Mouse (Mus musculus) urinary bladder, postnatal 14 days (tissue): Measurements from ENCODE around the gene Esrrg.

Experiments
- DNase-seq: peaks from one replicate; pipeline ENCODE4 v3.0.0; 2021; ENCODE audit warnings: low spot score

Gene Esrrg

GRCm38 (mm10) chr1:187706046-187706445 lies 97.5 kb downstream of the Esrrg start:
- no peak for DNase-seq

DNA sequence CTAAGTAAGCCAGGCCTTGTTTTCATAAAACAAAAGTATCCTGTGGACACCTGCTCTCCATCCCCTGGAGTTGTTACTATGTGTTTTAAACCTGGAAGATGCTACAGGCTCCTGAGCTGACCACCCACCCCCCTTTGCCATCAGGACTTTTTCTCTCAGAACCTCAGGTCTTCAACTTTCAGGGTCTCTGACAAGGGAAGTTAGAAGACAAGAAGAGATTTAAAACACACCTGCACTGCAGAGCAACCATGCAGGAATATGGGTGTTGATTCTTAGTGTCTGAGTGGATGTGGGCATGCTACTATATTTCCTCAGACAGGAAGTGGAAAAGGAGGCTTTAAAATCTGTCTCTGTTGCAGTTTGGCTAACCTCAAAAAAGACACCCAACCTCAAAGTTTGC lies 98.6 kb downstream of the Esrrg start:
- no peak for DNase-seq

DNA sequence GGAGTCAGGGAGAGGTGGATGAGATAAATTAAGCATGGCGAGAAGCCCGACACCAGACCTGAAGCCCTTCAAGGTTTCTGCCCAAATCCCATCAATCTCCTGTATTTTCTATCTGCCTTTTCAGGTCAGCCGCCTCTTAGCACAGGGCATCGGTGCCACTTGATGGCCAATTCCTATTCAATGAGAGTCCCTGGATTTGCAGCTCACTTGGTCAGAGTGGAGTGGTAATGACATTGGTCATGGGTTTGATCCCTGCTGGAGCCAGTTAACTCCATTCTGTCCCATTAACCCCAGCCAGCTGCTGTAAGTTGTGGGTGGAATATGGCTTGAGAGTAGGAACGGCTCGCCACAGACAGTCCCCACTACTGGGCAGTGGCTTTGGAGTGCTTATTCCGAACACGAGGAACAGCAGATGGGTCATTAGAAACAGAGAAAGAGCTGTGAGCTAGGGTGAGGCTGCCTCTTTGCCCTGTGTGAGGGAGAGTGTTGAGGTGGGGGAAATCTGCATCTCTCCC lies 101.9 kb downstream of the Esrrg start:
- DNase-seq = no peak

DNA sequence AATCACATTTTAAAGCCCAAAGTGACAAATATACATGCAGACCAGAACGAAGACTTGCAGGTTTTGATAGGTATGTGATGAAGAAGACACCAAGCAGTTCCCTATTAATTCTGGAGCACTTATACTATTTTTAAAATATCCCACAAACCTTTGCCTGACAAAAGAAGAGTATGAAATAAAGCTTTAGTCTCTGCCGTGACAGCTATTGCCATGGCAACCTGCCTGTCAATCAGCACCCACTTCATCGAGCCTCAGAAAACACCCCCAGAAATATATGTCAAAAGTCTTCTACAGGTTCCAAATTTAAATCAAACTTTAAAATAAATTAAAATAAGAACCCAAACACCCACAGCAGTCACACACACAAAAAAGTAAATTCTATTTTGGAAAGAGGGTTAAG lies 112.4 kb downstream of the Esrrg start:
- no peak for DNase-seq

DNA sequence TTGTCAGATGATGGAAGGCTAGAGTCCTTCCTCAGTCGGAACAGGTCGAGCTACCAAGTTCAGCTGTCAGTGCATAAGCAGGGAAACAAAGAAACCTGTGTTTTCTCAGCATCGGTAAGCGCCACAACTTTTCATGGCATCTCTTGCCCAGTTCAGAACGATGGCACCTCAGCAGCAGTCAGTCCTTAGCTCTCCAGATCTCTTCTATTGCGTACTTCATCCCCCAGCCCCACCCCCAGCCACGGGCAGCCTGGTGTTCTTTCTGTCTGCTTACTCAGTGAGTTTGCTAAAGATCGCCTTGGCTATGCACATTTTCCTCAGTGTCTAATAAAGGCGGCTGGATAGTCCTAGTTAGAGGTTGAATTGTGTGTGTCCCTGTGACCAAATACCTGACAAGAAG lies 113.4 kb downstream of the Esrrg start:
- DNase-seq = no peak

DNA sequence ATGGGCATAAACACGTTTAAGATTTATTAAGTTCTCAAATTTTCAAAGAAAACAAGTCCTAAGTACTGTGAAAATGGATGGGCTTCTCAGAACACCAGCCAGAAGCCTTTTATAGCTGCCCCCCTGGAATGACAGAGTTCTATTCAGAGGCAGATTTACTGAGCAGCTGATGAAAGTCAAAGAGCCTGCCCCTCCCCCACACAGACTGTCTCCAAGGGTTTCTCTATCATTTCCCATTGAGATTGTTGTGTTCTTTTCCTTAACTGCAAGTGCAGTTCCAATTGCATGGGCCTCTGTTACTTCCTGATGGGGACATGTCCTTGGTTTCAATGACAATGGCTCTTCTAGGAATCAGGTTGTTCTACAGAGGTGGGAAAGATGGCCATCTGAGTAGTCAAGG lies 116.1 kb downstream of the Esrrg start:
- DNase-seq = no peak

DNA sequence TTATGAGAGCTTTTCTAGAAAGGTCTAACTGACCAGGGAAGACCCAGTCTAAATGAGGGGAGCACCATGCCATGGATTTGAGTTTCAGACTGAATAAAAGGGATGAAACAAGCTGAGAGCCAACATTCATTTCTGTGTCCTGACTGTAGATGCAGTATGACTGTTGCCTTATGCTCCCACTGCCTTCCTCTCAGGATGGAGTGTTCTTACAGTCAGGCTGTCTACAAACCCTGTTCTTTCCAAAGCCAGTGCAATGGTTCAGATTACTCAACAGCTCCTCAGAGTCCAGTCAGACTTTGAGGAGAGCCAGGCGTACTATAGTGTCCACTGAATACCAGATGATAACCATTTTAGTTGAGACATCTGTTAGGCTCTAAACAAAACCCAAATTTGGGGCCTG lies 116.8 kb downstream of the Esrrg start:
- DNase-seq = no peak

GRCm38 (mm10) chr1:187731171-187731570 lies 122.6 kb downstream of the Esrrg start:
- DNase-seq = no peak

DNA sequence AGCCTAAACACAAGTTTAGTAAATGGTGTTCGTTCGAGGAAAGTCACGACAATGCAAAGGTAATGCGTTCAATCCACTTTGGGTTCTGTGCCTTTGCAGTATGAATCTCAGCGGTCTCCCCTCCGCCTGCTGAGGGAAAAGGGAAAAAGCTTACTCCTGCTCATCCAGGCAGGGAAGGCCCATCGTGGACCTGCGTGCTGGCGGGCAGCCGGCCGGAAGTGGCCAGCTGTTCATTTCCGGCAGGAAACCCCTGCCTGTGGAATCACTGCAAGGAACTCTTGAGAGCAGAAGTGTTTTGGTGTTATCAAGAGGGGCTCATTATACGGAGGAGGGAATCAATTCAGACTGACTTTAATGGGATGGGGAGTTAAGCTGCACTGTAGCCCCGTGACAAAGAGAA lies 127.9 kb downstream of the Esrrg start:
- no peak for DNase-seq

DNA sequence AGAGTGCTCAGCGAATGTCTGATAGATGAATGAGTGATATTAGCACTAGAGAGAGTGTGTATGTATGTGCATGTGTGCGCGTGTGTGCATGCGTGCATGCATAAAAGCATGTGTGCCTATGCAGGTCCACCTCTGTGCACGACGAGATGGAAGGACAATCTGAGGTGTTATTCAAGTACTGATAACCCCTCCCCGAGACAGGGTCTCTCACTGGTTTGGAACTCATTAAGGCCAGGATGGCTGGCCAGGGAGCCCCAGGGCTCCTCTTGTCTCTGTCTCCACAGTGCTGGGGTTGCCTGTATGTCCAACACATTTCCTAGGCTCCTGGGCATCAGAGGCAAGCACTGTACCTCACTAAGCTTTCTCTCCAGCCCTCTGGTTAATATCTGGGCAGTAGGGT lies 128.7 kb downstream of the Esrrg start:
- DNase-seq = no peak

- DNase-seq = no peak
Measured at GRCm38 (mm10) chr1:187740531-187740930, 131.9 kb downstream of the Esrrg start.

- DNase-seq = no peak
Measured at GRCm38 (mm10) chr1:187741306-187741705, 132.7 kb downstream of the Esrrg start.

- no peak for DNase-seq
Measured at GRCm38 (mm10) chr1:187742071-187742470, 133.5 kb downstream of the Esrrg start.

GRCm38 (mm10) chr1:187749294-187749693 lies 140.7 kb downstream of the Esrrg start:
- no peak for DNase-seq

GRCm38 (mm10) chr1:187749931-187750330 lies 141.3 kb downstream of the Esrrg start:
- no peak for DNase-seq

- no peak for DNase-seq
Measured at GRCm38 (mm10) chr1:187755528-187755927, 146.9 kb downstream of the Esrrg start.

- DNase-seq = no peak
Measured at GRCm38 (mm10) chr1:187757981-187758380, 149.4 kb downstream of the Esrrg start.

DNA sequence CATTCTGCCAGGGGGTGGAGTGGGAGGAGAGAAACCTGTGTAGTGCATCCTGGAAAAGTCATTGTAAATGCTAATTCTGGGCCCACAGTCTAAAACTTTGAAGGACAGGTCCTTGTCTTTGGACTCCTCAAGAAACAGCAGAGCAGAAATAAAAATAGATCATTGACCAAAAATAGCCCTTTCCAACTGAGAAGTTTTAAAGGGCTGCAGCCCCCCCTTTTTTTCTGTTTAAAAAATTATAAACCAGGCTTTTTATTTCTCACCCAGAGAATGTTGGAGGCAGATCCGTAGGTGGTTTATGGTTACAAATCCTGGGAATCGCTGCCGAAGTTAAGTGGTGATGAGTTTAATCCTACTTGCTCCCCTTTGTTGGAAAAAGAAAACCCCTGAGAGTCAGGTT lies 150.0 kb downstream of the Esrrg start:
- no peak for DNase-seq

DNA sequence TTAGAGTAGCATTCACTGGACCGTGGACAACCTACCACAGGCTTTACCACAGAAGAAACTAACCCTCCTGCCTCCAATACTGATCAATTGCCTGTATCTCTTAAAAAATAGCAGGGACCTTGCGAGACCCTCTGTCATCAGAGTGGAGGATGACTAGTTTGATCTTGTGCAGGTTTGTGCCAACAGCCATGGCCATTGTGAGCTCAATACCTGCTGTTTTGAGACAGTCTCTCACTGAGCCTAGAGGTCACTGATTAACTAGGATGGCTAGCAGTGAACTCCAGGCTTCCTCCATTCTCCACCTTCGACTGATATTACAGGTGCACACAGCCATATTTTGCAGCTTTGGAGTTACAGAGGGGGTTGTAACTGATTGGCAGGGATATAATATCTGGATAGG lies 150.9 kb downstream of the Esrrg start:
- no peak for DNase-seq

DNA sequence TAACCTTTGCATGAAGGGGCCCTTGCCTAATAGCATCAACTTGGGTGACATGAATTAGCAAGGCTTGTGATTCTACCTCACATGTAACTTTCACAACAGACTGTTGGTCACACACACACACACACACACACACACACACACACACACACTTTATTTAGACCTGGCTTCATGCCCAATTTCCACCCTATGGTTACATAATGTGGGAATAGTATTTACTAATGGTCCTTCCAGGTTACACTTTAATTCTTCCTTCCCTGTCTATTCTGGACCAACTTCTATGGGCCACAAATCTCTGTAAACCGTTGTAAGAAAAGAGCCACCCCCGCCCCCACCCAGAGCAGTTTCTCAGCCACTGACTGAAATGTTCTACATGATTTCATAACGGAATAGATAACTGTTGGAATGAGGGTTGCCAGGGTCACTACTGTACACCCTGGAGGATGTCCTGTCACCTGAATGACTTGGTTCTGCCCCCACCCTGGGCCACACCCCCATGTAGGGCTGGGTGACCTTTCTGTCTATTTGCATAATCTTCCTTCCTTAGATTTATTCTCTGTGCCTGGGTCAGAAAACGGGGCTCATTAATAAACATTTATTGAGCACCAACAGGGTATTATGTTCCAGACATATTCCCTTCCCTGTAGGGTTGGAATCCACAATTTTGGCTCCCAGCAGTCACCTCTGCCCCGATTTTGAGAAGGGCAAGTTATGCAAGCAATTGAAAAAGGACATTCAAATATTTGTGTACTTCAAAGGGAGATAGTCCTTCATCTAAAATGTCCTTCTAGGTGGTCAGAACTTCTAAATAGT lies 154.3 kb downstream of the Esrrg start:
- DNase-seq = no peak

DNA sequence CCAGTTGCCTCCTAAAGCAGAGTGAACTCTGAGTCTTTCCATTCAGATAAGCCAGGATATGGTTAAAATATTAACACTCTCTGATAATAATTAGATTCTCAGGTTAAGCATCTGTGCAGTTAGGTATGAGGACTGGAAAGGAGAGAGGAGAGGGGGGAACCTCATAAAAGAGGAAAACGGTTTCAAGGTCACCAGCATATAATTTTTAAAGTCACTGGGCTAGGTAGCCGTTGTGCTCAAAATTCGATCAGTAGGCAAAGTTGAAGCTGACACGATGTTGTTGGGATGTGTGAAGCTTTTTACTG lies 154.8 kb downstream of the Esrrg start:
- DNase-seq = no peak

- DNase-seq = no peak
Measured at GRCm38 (mm10) chr1:187763821-187764220, 155.2 kb downstream of the Esrrg start.

DNA sequence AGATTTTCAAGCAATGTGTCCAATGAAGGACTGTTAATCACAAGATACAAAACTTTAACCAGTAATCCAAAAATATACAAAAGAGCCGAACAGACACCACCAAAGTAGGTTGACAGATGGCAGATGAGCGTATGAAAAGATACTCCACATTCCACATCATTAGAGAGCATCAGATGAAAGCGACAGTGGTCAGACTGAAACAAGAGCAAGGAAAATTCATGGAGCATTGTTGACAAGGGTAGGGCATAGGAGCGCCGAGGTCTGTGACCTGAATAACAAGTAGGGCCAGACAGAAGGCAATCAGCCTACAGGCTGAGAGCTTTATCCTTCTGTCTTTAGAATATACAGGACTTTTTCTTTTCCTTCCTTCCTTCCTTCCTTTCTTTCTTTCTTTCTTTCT lies 157.0 kb downstream of the Esrrg start:
- DNase-seq = no peak

DNA sequence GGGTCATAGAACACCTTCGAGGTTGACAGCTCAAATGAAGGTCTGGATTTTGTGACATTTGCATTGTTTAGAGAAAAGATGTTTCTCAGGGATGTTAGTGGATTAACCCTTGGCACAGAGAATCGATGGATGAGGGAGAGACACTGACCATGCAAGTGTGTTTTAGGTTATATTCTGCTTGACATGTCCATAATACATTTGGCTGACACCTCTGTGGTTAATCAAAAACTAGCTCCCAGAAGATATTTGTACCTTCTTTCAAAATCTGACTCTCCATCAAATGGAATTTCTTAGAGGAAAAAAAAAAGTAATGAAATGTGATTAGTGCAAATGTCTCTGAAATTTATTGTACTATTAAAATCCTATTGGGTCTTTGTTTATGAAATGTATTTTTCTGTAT lies 158.8 kb downstream of the Esrrg start:
- DNase-seq = no peak
